Mouse (Mus musculus): ENCODE data around the gene Morc1. TPM values are rescaled to one million over a fixed set of nuclear protein-coding genes. Genes with fewer than 3 reads are reported as not detected.

Gene Morc1
- polyA plus RNA-seq, 1 experiment from 2014 or later, result 0.33 TPM

DNA sequence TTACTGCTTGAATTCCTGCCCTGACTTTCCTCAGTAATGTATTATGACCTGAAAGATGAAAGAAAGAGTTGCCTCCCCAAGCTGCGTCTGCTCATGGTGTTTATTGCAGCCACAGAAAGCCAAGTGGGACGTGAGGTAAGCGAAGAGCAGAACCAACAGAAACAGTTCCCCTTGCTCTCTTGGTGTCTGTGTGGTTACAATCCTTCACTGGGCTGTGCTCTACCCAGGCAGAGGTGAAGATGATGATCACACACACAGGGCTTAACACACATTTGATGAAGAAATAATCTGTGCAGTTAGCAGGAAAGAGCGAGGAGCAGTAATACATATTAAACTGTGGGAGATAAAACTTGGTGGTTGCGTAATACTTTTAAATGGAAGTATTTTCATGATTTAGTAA lies 246.3 kb downstream of the Morc1 start:
- H3K4me2 ChIP-seq (ENCODE audit: low read depth, low read length), result no peak overlapping the region
- H3K27me3 ChIP-seq (replicated peaks; ENCODE audit: control insufficient read depth, insufficient read depth, low read length), result no peaks in the 10 kb centered on the region
- H3K4me3 ChIP-seq (ENCODE audit: low read depth, low read length), result no peak overlapping the region
- ATAC-seq (ENCODE audit: low read depth) (no peak), DNase-seq (ENCODE audit: low spot score) (no peak)
- H3K36me3 ChIP-seq (ENCODE audit: control insufficient read depth, insufficient read depth, low read length), result no peaks in the 10 kb centered on the region
- WGBS, result 78% methylated on average over 5 of the region's 5 CpGs
- no peaks in the 10 kb centered on the region for H3K4me1 ChIP-seq (ENCODE audit: control insufficient read depth, insufficient read depth, low read length)
- H3K9ac ChIP-seq (ENCODE audit: low read depth, low read length), result no peak overlapping the region
- no peaks in the 10 kb centered on the region for H3K9me3 ChIP-seq (ENCODE audit: control insufficient read depth, low read length)
- H3K27ac ChIP-seq (replicated peaks; ENCODE audit: low read depth, low read length), result no peak overlapping the region

DNA sequence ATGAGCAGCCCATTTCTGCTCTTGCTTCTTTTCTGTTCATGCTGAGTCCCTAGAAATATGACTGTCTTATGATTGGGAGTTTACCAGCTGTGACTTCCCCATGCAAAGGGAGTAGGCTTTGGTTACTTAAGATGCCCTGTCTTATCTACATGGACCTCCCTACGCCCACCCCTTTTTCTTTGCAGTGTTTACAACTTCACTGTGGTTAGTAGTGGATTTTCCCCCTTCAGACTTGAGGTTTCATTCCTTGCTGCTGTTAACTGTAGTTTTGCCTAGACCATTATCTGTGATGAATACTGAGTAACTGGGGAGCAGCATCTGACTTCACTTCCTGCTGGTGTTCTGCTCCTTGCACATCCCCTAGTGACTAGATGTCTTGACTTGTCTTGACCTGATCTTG lies 247.0 kb downstream of the Morc1 start:
- 86% methylated on average over 1 of the region's 1 CpGs for WGBS
- H3K9ac ChIP-seq (ENCODE audit: low read depth, low read length), result no peak overlapping the region
- ATAC-seq (ENCODE audit: low read depth) (no peak), DNase-seq (ENCODE audit: low spot score) (no peak)
- no peak overlapping the region for H3K4me2 ChIP-seq (ENCODE audit: low read depth, low read length)
- H3K27me3 ChIP-seq (replicated peaks; ENCODE audit: control insufficient read depth, insufficient read depth, low read length), result no peaks in the 10 kb centered on the region
- H3K36me3 ChIP-seq (ENCODE audit: control insufficient read depth, insufficient read depth, low read length), result no peaks in the 10 kb centered on the region
- no peak overlapping the region for H3K4me3 ChIP-seq (ENCODE audit: low read depth, low read length)
- H3K4me1 ChIP-seq (ENCODE audit: control insufficient read depth, insufficient read depth, low read length), result no peaks in the 10 kb centered on the region
- no peaks in the 10 kb centered on the region for H3K9me3 ChIP-seq (ENCODE audit: control insufficient read depth, low read length)
- no peak overlapping the region for H3K27ac ChIP-seq (replicated peaks; ENCODE audit: low read depth, low read length)

Other genes starting within 250 kb of the Morc1 start
- not detected in 2 replicates for gene Dppa4, start 147.5 kb upstream of the Morc1 start, polyA plus RNA-seq (2014; fragmentation: Nextera tagmentation; extraction: Ambion mirVana)
- not detected in 2 replicates for gene Dppa2, start 127.3 kb upstream of the Morc1 start, polyA plus RNA-seq (2014; fragmentation: Nextera tagmentation; extraction: Ambion mirVana)
- gene Gm5485, start 18.8 kb upstream of the Morc1 start, polyA plus RNA-seq (2014; fragmentation: Nextera tagmentation; extraction: Ambion mirVana), result not detected in 2 replicates